Mouse (Mus musculus) layer of hippocampus, postnatal 10 days (tissue): ENCODE results near the gene Pstpip1. TPM values are rescaled to one million over a fixed set of nuclear protein-coding genes. Genes with fewer than 3 reads are reported as not detected.
A peak's percentile ranks its signal among the peaks of the same experiment; 100 is the strongest.

Experiments
- DNase-seq, 2 experiments: peaks; one replicate each; pipeline ENCODE4 v3.0.0; 2021; ENCODE audit warnings: low spot score in 2 of 2
- total RNA-seq, 2 experiments: library from RNA; stranded (reverse); gene quantifications; 2 replicates each; pipeline ENCODE4 v1.2.3; 2021

Gene Pstpip1
- total RNA-seq, 2 experiments from 2014 or later = 2.1 to 2.9 TPM

- no peak for DNase-seq
These were observed 56.7 kb downstream of the Pstpip1 start for GRCm38 (mm10) chr9:56146326-56146923.

- DNase-seq = peak in 1 of 2 experiments; percentile 34
These were observed 62.2 kb downstream of the Pstpip1 start for GRCm38 (mm10) chr9:56151745-56152481.

- DNase-seq = no peak
These were observed 62.8 kb downstream of the Pstpip1 start for GRCm38 (mm10) chr9:56152482-56153007.

- no peak for DNase-seq
These were observed 64.8 kb downstream of the Pstpip1 start for GRCm38 (mm10) chr9:56154572-56154971.

GRCm38 (mm10) chr9:56158077-56158476, 68.3 kb downstream of the Pstpip1 start:
- DNase-seq = no peak

- no peak for DNase-seq
These were observed 69.7 kb downstream of the Pstpip1 start for GRCm38 (mm10) chr9:56159456-56159855.

GRCm38 (mm10) chr9:56160341-56161141, 70.8 kb downstream of the Pstpip1 start:
- peak; percentile 89 to 94 for DNase-seq

- no peak for DNase-seq
These were observed 75.6 kb downstream of the Pstpip1 start, which contains the start of gene Tspan3 for GRCm38 (mm10) chr9:56165377-56165776. Gene Tspan3, minus strand, starts transcription at chr9:56165477.

- DNase-seq = no peak
These were observed 76.4 kb downstream of the Pstpip1 start for GRCm38 (mm10) chr9:56166161-56166560.

- no peak for DNase-seq
These were observed 77.9 kb downstream of the Pstpip1 start for GRCm38 (mm10) chr9:56167690-56168089.

GRCm38 (mm10) chr9:56175316-56175715, 85.6 kb downstream of the Pstpip1 start:
- DNase-seq = no peak

GRCm38 (mm10) chr9:56177354-56177753, 87.6 kb downstream of the Pstpip1 start:
- no peak for DNase-seq

Other genes with a start within 250 kb of the Pstpip1 start
- gene Scaper, start 151.8 kb upstream of the Pstpip1 start, total RNA-seq = 10 to 100 TPM; 41.5 to 42.3 TPM
- not detected for gene 4930563M21Rik, start 79.4 kb upstream of the Pstpip1 start, total RNA-seq
- gene Rcn2, start 48.1 kb upstream of the Pstpip1 start, total RNA-seq = 100 to 1,000 TPM; 121 to 125 TPM
- 100 to 1,000 TPM; 334 to 354 TPM for gene Tspan3, start 75.5 kb downstream of the Pstpip1 start, total RNA-seq